Mouse (Mus musculus) hematopoietic stem cell, adult 5-6 weeks (primary cell): Measurements from ENCODE around the gene Daam1. TPM values are rescaled to one million over a fixed set of nuclear protein-coding genes. Genes with fewer than 3 reads are reported as not detected.

ENCODE experiments used
- ATAC-seq, 2 experiments: fragments of 125-278 bp in 1 of 2; replicated peaks in 1 of 2; 2 replicates each; pipeline ENCODE4 v1.8.0; 2016 to 2017; ENCODE audit warnings: inconsistent platforms in 2 of 2, mild to moderate bottlenecking in 2 of 2, moderate number of reproducible peaks in 2 of 2, low read depth in 1 of 2, moderate TSS enrichment in 1 of 2; ENCODE audit not compliant: low FRiP score in 2 of 2, poor library complexity in 2 of 2, severe bottlenecking in 2 of 2, insufficient read depth in 1 of 2, low TSS enrichment in 1 of 2
- total RNA-seq: library from RNA; stranded (forward); fragments of 172-1452, 232-1000 nt; gene quantifications from 2 replicates; pipeline ENCODE4 v1.2.3, GENCODE M21; 2017

Gene Daam1
- total RNA-seq, 1 experiment from 2014 or later, result 11.7 TPM

GRCm38 (mm10) chr12:71901859-71902258 is 71.0 kb downstream of the Daam1 start:
- no peak for ATAC-seq

GRCm38 (mm10) chr12:71902317-71902716 is 71.4 kb downstream of the Daam1 start:
- no peak for ATAC-seq

GRCm38 (mm10) chr12:71903218-71903617 is 72.3 kb downstream of the Daam1 start:
- ATAC-seq, result no peak

- ATAC-seq, result peak; percentile 74 to 76
Measured at GRCm38 (mm10) chr12:71904310-71904709, 73.4 kb downstream of the Daam1 start.

GRCm38 (mm10) chr12:71904926-71905325 is 74.0 kb downstream of the Daam1 start:
- no peak for ATAC-seq

- no peak for ATAC-seq
Measured at GRCm38 (mm10) chr12:71905640-71906320, 74.9 kb downstream of the Daam1 start.

GRCm38 (mm10) chr12:71906582-71907267 is 75.8 kb downstream of the Daam1 start:
- no peak for ATAC-seq

GRCm38 (mm10) chr12:71908984-71909383 is 78.1 kb downstream of the Daam1 start:
- no peak for ATAC-seq

- no peak for ATAC-seq
Measured at GRCm38 (mm10) chr12:71910246-71910645, 79.4 kb downstream of the Daam1 start.

GRCm38 (mm10) chr12:71912262-71912661 is 81.4 kb downstream of the Daam1 start:
- ATAC-seq, result no peak; a peak in 1 of 4 replicates

GRCm38 (mm10) chr12:71919156-71919555 is 88.3 kb downstream of the Daam1 start:
- no peak for ATAC-seq

GRCm38 (mm10) chr12:71919962-71920361 is 89.1 kb downstream of the Daam1 start:
- no peak for ATAC-seq

GRCm38 (mm10) chr12:71922827-71923381 is 92.0 kb downstream of the Daam1 start:
- no peak for ATAC-seq

GRCm38 (mm10) chr12:71924978-71925529 is 94.2 kb downstream of the Daam1 start:
- no peak for ATAC-seq

- no peak for ATAC-seq
Measured at GRCm38 (mm10) chr12:71925990-71926700, 95.3 kb downstream of the Daam1 start.

- ATAC-seq, result no peak
Measured at GRCm38 (mm10) chr12:71928092-71928491, 97.2 kb downstream of the Daam1 start.

GRCm38 (mm10) chr12:71929876-71930275 is 99.0 kb downstream of the Daam1 start:
- no peak for ATAC-seq
